Mouse (Mus musculus): ENCODE measurements at regions not wholly inside any gene's neighbourhood (a gene's known extent, or its start where the extent isn't known, plus 50 kb on each side); places are given as distances from the start of the nearest gene placed in this dataset.
A peak's percentile ranks its signal among the peaks of the same experiment; 100 is the strongest.

DNA sequence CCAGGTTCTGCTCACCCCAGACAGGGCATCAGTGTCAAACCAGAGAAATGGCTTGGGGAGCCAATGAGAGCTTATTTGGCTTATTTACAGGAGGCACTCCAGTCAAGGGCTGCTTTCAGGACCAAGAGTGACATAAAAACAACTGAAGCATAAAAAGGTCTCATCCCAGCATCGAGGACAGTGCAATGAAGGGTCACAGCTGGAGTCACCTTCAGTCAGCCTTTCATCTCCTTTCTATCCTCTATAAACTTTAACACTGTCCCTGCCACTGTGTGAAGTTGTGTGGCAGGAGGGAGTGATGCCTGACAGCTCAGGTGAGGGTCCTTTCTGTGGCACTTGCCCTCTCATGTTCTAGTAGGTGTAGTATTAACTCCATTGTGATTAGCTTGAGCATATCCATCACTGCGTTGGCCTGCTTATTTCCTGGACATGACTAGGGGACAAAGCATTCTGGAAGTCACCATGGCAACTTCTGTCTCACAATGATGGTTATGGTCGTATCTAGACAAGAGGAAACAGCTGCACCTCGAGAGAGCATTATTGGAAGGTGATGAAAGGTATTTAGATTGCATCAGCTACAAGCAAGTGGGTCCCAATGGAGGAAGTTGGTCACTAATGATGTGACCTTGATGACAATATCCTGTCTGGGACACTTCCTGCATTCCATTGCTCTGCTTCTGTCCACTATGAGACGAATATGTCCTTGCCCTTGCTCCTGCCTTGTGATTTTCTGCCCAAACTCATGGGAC, 87.8 kb upstream of the Enpp6 start:
- no peak for DNase-seq (ENCODE audit: low spot score in 2 of 2)

DNA sequence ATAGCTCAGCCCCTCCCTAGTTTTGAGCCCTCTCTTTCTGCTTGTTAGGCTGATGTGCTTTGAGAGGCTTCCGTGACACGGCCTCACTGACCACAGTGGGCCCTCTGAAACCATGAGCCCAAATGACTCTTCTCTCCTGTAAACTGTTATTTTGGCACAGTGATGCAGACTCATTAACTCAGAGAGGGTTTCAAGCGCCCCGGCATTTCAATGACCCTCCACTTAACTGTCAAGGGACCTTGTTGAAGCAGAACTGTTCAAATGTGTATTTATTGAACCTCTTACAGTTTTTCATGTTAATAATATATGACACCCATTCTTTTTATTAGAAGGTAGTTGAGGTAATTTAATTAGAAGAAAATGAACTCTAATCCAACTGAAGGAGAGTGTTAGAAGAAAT, 85.9 kb upstream of the Enpp6 start:
- no peak for DNase-seq (ENCODE audit: low spot score in 2 of 2)

DNA sequence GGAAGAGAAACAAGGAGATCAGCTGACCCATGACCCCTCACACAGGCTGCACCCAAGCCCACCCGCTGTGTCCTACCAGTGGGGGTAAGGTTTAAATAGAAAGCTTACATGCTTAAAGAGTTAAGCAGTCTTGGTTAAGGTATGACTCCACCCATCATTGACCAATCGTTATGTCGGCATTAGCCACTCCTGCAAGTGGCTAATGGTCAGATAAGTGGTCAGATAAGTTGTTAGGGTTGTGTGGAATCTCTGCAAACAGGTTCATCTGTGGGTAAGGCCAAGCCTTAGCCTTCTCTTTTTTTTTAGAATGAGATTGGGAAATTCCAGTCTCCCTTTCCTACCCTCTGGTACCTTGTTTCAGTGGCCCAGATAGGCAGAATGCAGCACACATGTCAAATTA, 82.0 kb upstream of the Enpp6 start:
- DNase-seq (ENCODE audit: low spot score in 2 of 2): no peak

DNA sequence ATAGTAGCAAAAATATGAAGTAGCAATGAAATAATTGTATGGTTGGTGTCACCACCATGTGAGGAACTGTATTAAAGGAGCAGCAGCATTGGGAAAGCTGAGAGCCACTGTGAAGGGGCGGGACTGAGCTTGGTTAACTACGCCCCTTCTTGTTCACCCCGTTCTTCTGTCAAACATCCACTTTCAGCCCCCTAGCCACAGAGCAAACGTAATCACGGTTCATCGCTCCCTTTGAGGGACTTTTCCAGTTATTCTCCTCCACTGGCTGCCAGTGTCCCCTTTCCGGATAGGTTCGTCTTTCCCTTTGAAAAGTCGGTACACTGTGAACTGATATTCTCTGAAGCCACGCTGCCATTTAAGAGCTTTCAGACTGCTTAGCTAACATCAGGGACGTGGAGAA, 79.3 kb upstream of the Enpp6 start:
- no peak for DNase-seq (ENCODE audit: low spot score in 2 of 2)

DNA sequence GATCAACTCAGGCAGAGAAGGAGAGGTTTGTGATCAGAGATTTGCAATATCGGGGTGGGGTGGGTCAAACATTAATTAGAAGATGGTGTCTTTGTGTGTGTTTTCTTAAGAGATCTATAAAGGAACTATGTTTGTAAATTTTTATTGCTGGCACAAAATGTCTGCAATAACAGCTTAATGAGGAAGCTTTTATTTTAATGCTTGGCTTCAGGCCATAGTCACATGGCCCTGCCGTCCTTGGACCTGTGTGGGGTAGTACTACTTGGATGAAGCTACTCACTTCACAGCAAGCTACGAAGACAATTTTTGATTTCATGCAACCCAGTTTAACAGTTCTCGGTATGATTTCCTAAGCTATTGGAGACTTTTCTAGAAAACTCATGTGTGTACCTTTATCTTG, 78.5 kb upstream of the Enpp6 start:
- no peak for DNase-seq (ENCODE audit: low spot score in 2 of 2)

DNA sequence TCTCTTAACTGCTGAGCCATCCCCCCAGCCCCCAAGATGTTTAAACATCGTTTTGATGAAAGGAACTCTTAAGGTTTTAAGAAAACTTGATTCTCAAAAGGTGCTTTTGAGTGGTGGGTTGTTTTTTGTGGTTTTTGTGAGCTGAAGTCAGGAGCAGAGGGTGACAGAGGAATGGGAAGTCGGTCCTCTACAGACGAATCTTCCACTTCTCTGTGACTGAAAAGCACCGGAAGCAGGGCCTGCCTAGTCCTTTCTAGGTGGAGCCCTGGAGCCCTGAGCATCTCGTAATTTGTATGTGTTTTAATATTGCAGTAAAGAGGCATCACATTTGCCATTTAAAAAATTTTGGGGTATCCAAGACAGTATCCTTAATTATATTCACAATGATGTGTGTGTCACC, 72.7 kb upstream of the Enpp6 start:
- DNase-seq (ENCODE audit: low spot score in 2 of 2): no peak

DNA sequence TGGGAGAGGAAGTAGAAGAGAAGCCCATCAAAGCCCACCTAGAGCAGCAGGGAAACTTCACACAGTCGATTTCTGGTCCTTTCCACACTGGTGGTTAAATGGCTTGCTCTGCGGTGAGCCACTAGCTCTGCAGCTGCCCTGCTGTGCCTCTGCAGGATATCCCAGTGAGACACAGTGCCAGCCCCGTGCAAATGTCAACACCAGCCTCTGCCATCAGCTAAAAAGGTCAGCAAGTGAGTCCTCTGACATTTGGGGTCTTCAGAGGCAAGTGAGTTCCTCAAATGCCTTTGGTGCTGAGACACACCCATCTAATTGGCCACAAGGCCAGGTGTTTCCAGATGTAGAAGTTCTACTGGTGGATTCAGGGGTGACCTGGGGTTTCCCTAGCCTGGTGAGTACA, 66.6 kb upstream of the Enpp6 start:
- DNase-seq (ENCODE audit: low spot score in 2 of 2): no peak

DNA sequence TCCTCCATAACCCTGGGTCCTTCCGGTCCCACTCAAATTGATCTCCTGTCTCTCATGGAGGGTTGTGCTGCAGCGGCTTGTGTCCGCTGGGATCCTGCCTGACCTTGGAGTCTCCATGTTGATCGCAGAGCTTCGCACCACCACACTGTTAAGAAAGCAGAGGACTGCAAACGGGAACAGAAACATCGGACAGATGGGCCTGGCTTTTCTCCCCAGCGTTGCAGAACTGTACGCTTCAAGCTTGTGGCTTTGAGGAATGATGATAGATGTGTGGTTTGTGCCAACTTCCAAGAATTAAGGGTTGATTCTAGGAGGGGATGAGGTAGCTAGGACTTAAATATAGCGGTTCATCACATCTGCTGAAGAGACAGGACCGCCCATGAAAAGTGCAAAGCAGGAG, 65.6 kb upstream of the Enpp6 start:
- DNase-seq (ENCODE audit: low spot score in 2 of 2): no peak

DNA sequence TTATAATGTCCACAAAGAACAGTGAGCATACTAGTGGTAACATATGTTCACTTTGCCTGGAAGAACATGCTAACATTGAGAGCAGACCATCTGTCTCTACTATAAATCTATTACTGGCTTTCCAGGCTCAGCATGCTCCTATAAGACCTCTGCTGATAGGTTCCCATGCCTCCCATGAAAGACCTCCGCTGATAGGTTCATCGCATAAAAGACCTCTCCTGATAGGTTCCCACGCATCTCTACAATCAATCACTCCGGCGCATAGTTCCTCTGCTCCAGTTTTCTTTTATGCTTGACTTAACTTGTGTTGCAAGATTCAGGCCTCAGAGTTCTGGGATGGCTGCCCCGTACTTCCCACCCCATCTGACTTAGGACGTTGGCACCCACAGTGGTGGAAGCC, 65.1 kb upstream of the Enpp6 start:
- DNase-seq (ENCODE audit: low spot score in 2 of 2): no peak

DNA sequence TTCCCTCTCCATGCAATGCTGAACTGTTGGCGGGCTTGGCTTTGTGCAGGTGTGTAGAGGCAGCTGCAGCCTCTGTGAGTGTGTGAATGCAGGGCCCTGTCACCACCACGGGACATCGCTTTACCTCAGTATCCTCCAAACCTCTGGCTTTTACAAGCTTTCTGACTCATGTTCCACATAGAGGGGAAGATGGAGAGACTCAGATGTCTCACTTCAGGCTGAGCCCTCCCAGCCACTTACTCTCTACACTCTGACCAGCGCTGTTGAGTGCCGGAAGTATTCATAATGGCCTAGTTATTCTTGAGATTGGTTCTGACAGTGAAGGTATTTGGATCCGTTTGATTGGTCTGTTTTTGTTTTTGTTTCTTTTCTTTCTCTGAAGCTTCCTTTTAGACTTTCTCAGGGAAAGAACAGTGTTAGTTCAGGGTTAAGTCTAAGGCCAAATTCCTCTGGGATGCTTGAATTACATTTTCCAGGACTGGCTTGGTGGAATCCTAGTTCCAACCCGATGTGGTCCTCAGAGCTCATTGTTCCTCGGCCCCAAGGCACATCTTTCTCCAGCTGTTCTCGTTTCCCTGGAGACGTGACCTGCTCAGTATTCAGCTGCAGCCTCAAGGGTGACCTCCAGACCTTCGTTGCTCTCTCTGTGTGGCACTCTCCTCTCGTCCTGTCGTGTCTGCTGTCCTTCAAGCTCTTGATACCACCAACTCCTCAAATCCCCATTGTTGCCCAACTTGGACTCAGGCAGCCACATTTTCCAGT, 61.7 kb upstream of the Enpp6 start:
- DNase-seq (ENCODE audit: low spot score in 2 of 2): no peak

DNA sequence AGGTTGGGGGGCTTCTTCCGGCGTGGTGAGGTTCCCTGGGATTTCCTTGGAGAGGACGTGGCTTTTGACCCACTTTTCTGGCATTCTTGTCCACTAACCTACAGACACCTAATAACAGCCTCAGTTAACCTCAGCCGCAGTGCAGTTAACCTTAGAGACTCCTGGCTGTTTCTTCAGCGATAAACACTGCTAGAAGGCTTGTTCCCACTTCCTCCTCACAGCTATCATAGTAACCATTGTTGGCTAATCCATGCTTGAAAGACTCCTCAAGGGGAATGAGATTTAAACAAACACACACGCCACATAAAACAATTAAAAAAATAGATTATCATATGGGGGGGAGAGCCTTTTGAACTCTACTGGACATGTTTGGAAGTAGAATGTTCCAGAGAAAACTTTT, 58.0 kb upstream of the Enpp6 start:
- no peak for DNase-seq (ENCODE audit: low spot score in 2 of 2)

DNA sequence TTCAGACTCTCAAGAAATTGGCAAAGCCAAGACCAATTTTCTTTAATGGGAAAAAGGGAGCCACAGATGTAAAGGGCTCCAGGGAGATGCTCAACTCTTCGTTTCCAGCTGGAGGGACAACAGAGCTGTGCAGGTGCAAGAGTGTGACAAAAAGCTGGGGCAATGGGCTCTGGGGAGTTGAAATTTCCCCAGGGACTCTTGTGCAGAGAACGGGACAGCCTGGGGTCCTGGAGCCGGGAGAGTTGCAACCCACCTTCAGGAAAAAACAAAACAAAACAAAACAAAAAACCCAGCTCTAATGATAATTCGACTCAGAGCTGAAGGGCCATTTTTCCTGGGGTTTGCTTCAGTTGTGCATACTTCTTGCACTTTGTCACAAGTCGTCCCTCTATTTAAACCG, 57.0 kb upstream of the Enpp6 start:
- DNase-seq (ENCODE audit: low spot score in 2 of 2): no peak

DNA sequence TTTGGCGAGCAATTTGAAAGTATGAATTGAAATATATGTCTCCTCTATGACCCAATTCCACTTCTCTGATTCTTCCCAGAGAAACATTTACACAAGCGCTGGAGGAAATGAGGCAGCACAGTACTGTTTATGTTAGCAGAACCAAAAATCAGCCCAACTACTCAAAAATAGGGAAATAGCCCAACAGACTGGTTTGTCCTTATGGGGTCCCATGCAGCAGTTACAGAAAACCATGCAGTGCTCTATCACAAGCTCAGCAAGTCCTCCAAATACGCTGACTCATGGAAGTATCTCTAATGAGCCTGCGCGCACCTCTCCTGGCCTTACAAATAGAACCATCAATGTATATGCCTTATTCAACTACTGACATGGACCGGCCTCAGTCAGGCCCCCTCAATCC, 55.4 kb upstream of the Enpp6 start:
- no peak for DNase-seq (ENCODE audit: low spot score in 2 of 2)

DNA sequence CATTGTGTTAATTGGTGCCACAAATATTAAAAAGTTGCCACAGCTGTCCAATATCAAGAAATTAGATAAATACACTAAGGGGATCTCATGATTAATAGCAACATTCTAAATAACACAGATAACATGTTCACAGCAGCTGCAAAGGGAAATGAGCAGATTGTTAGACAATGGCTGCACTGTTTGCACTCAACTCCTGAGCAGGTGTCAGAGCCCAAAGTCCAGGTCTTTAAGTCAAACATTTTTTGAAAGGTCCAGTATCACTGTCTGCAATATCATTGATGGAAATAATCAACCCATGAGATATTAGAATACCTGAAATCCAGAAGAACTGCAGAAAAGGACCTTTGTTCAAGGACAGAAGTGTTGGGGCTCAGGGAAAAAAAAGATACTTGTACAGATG, 53.4 kb upstream of the Enpp6 start:
- DNase-seq (ENCODE audit: low spot score in 2 of 2): no peak

DNA sequence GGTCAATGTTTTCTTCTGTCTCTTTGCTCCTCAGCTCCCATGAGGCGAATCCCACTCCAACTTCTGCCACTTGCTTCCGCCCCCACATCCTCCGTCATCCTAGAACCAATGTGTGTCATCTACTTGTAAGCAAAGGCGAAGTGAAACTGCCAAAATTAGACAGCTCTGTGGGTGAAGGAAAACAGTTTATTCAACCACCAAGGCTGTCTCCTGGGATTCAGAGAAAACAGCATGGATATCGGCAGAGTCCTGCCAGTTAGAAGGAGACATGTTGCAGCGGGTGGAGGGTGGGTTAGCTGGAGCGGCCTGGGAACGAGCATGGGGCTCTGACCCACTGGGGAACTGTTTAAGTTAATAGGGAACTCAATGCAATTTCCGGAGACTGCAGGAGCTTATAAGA, 52.4 kb upstream of the Enpp6 start:
- DNase-seq (ENCODE audit: low spot score in 2 of 2): no peak

DNA sequence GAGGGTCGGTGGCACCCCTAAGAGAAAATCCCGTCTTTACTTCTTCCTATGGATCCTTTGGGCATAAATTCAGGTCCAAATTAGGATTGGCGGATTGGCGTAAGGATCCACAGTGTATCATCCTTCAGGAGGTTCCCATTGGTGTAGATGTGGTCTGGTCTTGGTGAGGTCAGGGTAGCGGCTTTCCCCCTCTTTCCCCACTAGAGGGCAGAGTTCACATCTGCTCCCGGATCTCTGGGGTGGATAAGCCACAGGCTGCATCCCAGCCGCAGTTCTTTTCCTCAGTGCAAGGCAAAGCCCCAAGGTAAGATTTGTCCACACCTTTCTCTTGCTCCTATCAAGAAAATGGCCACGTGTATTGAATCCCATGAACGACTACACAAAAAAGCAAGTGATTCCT, 51.8 kb upstream of the Enpp6 start:
- DNase-seq (ENCODE audit: low spot score in 2 of 2): peak; percentile 42 to 50

DNA sequence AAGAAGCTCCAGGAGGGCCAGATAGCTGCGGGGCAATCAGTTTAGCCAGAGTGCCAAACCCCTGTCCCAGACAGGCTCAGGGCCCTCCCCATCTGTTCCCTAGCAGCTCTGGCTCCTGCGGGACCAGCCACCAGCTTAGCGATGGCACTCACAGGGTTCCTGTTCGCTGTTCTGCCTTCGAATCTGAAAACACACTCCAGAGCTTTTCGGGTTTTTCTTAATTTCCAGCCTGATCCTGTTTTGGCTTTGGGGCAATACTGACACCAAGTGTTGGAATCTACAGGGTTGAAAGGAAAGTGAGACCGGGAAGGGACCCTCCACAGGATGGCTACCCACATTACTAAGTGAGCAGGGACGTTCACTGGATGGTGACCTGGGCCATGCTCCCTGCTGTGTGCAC, 50.6 kb upstream of the Enpp6 start:
- no peak for DNase-seq (ENCODE audit: low spot score in 2 of 2)

Data from cerebellum, postnatal 4 days (tissue).